Mouse (Mus musculus): Measurements from ENCODE around the gene Nek6. TPM values are rescaled to one million over a fixed set of nuclear protein-coding genes. Genes with fewer than 3 reads are reported as not detected.
A peak's percentile ranks its signal among the peaks of the same experiment; 100 is the strongest.

Gene Nek6
- polyA plus RNA-seq, 1 experiment from 2014 or later, result 75.1 TPM

DNA sequence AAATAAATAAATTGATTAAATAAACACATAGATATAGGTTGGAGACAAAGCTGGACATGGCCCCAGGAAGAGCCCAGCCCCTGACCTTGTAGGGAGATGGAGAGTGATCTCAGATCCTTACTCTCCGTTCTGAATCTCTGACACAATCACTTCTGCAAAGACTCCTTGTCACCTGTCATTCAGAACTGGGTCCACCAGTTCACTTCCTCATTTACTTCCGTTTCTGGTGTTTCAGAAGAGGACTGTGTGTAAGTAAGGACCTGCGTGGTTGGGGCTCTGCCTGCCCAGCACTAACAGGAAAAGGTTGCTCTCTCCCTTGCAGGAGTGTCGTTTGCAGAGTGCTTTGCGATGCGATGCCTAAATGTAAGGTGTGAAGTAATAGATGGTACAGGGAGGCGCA lies 3.0 kb downstream of the Nek6 start:
- Histone ChIP-seq H3K27ac (ENCODE audit: low read depth, low read length) (no peak overlapping the region), H3K36me3 (ENCODE audit: control insufficient read depth, insufficient read depth, low read length) (no peaks in the 10 kb centered on the region), H3K4me1 (ENCODE audit: control insufficient read depth, insufficient read depth, low read length) (peaks cover 21% of the 10 kb centered on the region), H3K4me2 (ENCODE audit: low read depth) (no peak overlapping the region), H3K9me3 (ENCODE audit: control insufficient read depth, low read length) (no peaks in the 10 kb centered on the region), H3K4me3 (ENCODE audit: low read depth, low read length) (no peak overlapping the region), H3K27me3 (ENCODE audit: control insufficient read depth, insufficient read depth, low read length) (no peaks in the 10 kb centered on the region), H3K9ac (ENCODE audit: low read length) (no peak overlapping the region)
- WGBS, result 77% methylated on average over 7 of the region's 7 CpGs
- DNase-seq (ENCODE audit: low spot score), result no peak
- ATAC-seq (ENCODE audit: insufficient read depth, low FRiP score, low TSS enrichment), result no peak

DNA sequence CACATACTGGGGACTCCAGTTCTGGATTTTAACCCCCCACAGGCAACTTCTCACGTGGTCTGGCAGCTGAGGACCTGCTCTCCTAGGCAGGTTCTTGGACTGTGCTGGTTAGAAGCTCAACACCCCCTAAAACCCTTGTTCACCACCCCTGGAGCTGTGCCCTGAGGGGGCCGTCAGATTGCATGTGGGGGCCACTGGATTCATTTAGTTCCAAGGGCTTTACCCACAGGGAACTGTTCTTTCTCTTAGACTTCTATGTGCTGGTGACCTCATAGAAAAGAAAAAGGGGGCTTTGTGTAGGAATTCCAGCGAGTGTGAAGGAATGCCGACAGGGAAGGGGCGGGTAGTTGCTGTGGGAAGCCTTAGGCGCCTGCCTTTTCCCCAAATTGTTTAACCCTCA lies 4.0 kb downstream of the Nek6 start:
- Histone ChIP-seq H3K9ac (ENCODE audit: low read length) (0 out of 2 replicates have a peak overlapping the region, but pooled peaks have one; percentile 1), H3K4me1 (ENCODE audit: control insufficient read depth, insufficient read depth, low read length) (peaks cover 21% of the 10 kb centered on the region), H3K27ac (ENCODE audit: low read depth, low read length) (no peak overlapping the region), H3K27me3 (ENCODE audit: control insufficient read depth, insufficient read depth, low read length) (no peaks in the 10 kb centered on the region), H3K9me3 (ENCODE audit: control insufficient read depth, low read length) (no peaks in the 10 kb centered on the region), H3K36me3 (ENCODE audit: control insufficient read depth, insufficient read depth, low read length) (no peaks in the 10 kb centered on the region), H3K4me2 (ENCODE audit: low read depth) (no peak overlapping the region), H3K4me3 (ENCODE audit: low read depth, low read length) (no peak overlapping the region)
- peak; percentile 38 for DNase-seq (ENCODE audit: low spot score)
- no peak for ATAC-seq (ENCODE audit: insufficient read depth, low FRiP score, low TSS enrichment)
- 20% methylated on average over 6 of the region's 6 CpGs for WGBS

DNA sequence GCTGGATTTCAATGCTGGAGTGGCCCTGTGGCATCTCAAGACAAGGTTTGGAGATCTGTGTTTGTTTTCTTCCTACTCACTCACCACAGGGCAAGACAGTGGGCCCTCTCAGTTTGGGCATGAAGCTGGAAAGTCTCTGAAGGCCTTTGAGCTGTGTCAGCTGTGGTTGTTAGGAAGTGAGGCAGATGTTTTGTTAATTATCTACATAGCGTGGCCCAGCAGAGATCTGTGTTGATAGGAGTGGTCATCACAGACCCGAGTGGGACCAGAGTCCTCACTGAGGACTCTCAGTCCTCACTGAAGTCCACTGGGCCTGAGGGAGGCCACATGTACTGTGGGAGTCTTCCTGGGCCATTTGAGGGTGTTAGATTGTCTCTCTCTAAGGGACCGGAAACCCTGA lies 5.0 kb downstream of the Nek6 start:
- H3K4me1 ChIP-seq (ENCODE audit: control insufficient read depth, insufficient read depth, low read length), result peaks cover 21% of the 10 kb centered on the region

DNA sequence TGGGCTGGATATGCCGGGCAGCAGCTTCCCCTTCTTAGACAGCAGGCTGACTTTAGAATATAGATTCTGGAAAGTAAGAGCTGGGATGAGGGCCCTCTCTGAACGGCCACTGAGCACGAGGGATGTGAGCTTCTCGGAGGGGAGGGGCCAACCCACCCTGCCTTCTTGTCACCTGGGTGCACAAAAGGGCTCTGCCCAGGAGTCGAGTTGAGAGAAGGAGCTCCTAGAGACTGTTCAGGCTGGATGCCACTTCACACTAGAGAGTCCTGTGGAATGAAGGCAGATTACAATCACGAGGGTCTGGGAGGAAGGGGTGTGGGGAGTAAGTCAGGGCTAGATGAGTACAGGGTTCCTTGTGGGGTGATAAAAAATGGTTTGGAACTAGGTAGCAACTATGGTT lies 5.6 kb downstream of the Nek6 start:
- no peak for ATAC-seq (ENCODE audit: insufficient read depth, low FRiP score, low TSS enrichment)
- no peak overlapping the region for H3K9ac ChIP-seq (ENCODE audit: low read length)
- 65% methylated on average over 6 of the region's 6 CpGs for WGBS

More for the DNA sequence above, 5.0 kb downstream of the Nek6 start:
- Histone ChIP-seq H3K9ac (ENCODE audit: low read length) (no peak overlapping the region), H3K36me3 (ENCODE audit: control insufficient read depth, insufficient read depth, low read length) (no peaks in the 10 kb centered on the region), H3K4me2 (ENCODE audit: low read depth) (no peak overlapping the region), H3K27me3 (ENCODE audit: control insufficient read depth, insufficient read depth, low read length) (no peaks in the 10 kb centered on the region), H3K4me3 (ENCODE audit: low read depth, low read length) (no peak overlapping the region), H3K27ac (ENCODE audit: low read depth, low read length) (no peak overlapping the region), H3K9me3 (ENCODE audit: control insufficient read depth, low read length) (no peaks in the 10 kb centered on the region)
- ATAC-seq (ENCODE audit: insufficient read depth, low FRiP score, low TSS enrichment), result no peak
- DNase-seq (ENCODE audit: low spot score), result no peak
- 66% methylated on average over 3 of the region's 3 CpGs for WGBS

DNA sequence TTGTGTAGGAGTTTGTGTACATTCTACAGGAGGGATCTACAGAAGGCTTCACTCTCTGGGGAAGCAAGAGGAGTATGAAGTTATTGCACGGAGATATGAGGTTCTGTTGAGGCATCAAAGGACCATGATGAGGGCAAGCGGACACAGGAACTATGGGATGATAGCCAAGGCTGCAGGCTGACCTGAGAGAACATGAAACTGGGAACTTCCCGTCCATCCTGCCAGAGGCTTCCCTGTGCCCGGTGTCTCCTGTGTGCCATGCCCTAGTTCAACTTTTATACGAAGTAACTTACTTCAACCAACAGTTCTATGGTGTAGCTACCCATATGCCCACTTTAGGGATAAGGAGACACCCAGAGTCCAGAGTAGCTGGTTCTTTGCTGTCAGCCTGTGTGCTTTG lies 7.3 kb downstream of the Nek6 start:
- Histone ChIP-seq H3K9me3 (ENCODE audit: control insufficient read depth, low read length) (no peaks in the 10 kb centered on the region), H3K4me1 (ENCODE audit: control insufficient read depth, insufficient read depth, low read length) (peaks cover 14% of the 10 kb centered on the region; the same call in 1 of the 2 replicates), H3K4me3 (ENCODE audit: low read depth, low read length) (no peak overlapping the region), H3K9ac (ENCODE audit: low read length) (no peak overlapping the region), H3K36me3 (ENCODE audit: control insufficient read depth, insufficient read depth, low read length) (no peaks in the 10 kb centered on the region), H3K27ac (ENCODE audit: low read depth, low read length) (no peak overlapping the region), H3K4me2 (ENCODE audit: low read depth) (no peak overlapping the region), H3K27me3 (ENCODE audit: control insufficient read depth, insufficient read depth, low read length) (no peaks in the 10 kb centered on the region)
- 88% methylated on average over 5 of the region's 5 CpGs for WGBS
- ATAC-seq (ENCODE audit: insufficient read depth, low FRiP score, low TSS enrichment) (no peak), DNase-seq (ENCODE audit: low spot score) (no peak)

More for the DNA sequence above, 5.6 kb downstream of the Nek6 start:
- DNase-seq (ENCODE audit: low spot score), result no peak
- Histone ChIP-seq H3K27ac (ENCODE audit: low read depth, low read length) (no peak overlapping the region), H3K9me3 (ENCODE audit: control insufficient read depth, low read length) (no peaks in the 10 kb centered on the region), H3K4me2 (ENCODE audit: low read depth) (no peak overlapping the region), H3K36me3 (ENCODE audit: control insufficient read depth, insufficient read depth, low read length) (no peaks in the 10 kb centered on the region), H3K27me3 (ENCODE audit: control insufficient read depth, insufficient read depth, low read length) (no peaks in the 10 kb centered on the region), H3K4me1 (ENCODE audit: control insufficient read depth, insufficient read depth, low read length) (peaks cover 24% of the 10 kb centered on the region), H3K4me3 (ENCODE audit: low read depth, low read length) (no peak overlapping the region)

DNA sequence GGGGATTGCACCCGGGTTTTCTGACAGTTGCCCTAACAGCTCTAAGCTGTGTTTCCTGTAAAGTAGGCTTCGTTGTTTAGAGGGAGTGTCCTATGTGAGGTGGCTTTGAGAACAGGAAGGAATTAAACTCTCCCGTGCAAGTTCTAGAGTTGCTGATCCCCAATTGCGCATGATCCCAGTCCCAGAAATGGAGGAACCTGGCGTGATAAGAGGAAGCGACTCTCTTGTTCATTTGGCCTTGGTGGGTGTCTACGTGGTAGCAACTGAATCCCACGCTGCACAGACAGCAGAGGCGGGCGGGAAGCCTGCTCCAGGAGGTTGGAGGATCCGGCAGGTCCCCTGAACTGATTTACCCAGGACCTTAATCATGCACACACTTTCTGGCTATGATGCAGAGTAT lies 8.5 kb downstream of the Nek6 start:
- no peak for DNase-seq (ENCODE audit: low spot score)
- Histone ChIP-seq H3K27me3 (ENCODE audit: control insufficient read depth, insufficient read depth, low read length) (no peaks in the 10 kb centered on the region), H3K4me1 (ENCODE audit: control insufficient read depth, insufficient read depth, low read length) (peaks cover 14% of the 10 kb centered on the region; the same call in 1 of the 2 replicates), H3K4me2 (ENCODE audit: low read depth) (no peak overlapping the region), H3K36me3 (ENCODE audit: control insufficient read depth, insufficient read depth, low read length) (no peaks in the 10 kb centered on the region), H3K27ac (ENCODE audit: low read depth, low read length) (no peak overlapping the region), H3K9ac (ENCODE audit: low read length) (no peak overlapping the region), H3K4me3 (ENCODE audit: low read depth, low read length) (no peak overlapping the region), H3K9me3 (ENCODE audit: control insufficient read depth, low read length) (no peaks in the 10 kb centered on the region)
- WGBS, result 87% methylated on average over 11 of the region's 11 CpGs
- no peak for ATAC-seq (ENCODE audit: insufficient read depth, low FRiP score, low TSS enrichment)

DNA sequence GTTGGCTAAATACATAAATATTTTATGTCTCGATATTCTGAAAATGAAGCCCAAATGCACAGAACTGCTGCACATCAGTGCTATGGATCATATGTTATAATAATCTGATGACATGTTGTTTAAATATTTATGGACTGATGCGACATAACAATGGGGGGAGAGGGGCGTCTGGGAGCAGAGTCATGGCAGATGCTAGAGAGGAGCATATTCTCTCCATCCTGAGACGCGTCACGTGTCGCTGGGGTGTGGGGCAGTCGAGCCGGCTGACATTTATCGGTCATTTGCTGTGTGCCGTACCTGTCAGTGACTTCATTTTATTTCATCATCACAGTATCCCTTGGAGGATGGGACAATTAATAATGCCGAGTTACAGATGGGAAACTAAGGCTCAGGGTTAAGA lies 10.2 kb downstream of the Nek6 start:
- no peak for DNase-seq (ENCODE audit: low spot score)
- WGBS, result 89% methylated on average over 12 of the region's 12 CpGs
- no peaks in the 10 kb centered on the region for H3K27me3 ChIP-seq (ENCODE audit: control insufficient read depth, insufficient read depth, low read length)
- no peak overlapping the region for H3K4me2 ChIP-seq (ENCODE audit: low read depth)
- H3K9me3 ChIP-seq (ENCODE audit: control insufficient read depth, low read length), result no peaks in the 10 kb centered on the region
- no peak overlapping the region for H3K4me3 ChIP-seq (ENCODE audit: low read depth, low read length)
- no peak overlapping the region for H3K9ac ChIP-seq (ENCODE audit: low read length)
- no peak overlapping the region for H3K27ac ChIP-seq (ENCODE audit: low read depth, low read length)
- peaks cover 7% of the 10 kb centered on the region; the same call in 1 of the 2 replicates for H3K4me1 ChIP-seq (ENCODE audit: control insufficient read depth, insufficient read depth, low read length)
- H3K36me3 ChIP-seq (ENCODE audit: control insufficient read depth, insufficient read depth, low read length), result no peaks in the 10 kb centered on the region
- 0 out of 2 replicates have a peak, but pooled peaks have one; percentile 52 for ATAC-seq (ENCODE audit: insufficient read depth, low FRiP score, low TSS enrichment)

DNA sequence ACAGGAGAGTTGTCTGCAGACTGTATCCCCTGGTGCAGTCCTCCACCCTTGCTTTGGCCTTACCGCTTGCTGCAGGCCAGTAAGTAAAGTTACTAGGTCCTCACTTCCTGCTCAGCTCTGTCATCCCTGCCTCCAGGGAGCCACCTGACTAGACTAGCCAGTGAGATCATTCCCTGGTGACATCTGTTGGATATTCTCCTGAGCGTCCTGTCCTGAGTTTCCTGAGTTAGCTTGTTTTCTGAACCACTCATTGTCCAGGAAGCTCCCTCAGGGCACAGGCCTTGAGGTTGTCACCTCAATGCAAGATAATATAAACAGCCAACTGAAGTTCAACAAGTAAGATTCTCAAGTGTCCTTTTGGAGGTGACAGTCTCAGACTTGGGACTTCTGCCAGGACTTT lies 10.9 kb downstream of the Nek6 start:
- Histone ChIP-seq H3K36me3 (ENCODE audit: control insufficient read depth, insufficient read depth, low read length) (no peaks in the 10 kb centered on the region), H3K4me2 (ENCODE audit: low read depth) (no peak overlapping the region), H3K27ac (ENCODE audit: low read depth, low read length) (no peak overlapping the region), H3K4me1 (ENCODE audit: control insufficient read depth, insufficient read depth, low read length) (peaks cover 7% of the 10 kb centered on the region; the same call in 1 of the 2 replicates), H3K27me3 (ENCODE audit: control insufficient read depth, insufficient read depth, low read length) (no peaks in the 10 kb centered on the region), H3K9me3 (ENCODE audit: control insufficient read depth, low read length) (no peaks in the 10 kb centered on the region), H3K9ac (ENCODE audit: low read length) (no peak overlapping the region), H3K4me3 (ENCODE audit: low read depth, low read length) (no peak overlapping the region)
- ATAC-seq (ENCODE audit: insufficient read depth, low FRiP score, low TSS enrichment) (no peak), DNase-seq (ENCODE audit: low spot score) (no peak)
- WGBS, result 68% methylated on average over 2 of the region's 2 CpGs

DNA sequence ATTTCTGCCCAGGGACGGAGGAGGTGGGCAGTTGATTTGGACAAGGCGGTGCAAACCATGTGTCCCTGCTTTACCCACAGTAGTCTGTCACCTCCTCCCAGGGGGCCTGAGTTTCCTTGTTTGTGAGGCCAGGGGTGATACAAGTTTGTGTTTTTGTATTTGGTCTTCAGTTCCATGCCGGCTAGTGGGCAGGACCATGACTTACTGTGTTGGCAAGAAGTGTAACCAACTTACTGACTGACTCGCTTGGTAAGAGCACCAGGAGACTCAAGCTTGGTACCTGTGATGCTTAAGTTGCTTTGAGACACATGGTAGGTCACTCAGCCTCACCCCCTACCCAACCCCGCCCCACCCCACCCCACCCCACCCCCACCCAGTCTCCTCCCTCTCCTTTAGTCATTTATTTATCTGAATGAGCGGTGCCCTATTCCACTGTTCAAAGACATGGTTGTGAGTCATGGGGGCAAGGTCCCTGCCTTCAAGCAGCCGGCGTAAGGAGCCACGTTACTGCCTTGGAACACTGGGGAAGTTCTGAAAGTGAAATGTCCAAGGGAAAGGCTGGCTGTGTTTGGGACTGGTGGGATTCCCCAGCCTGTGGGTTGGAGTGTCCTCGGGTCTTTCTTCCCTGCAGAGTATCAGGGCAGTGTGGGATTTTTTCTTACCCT lies 12.5 kb downstream of the Nek6 start:
- Histone ChIP-seq H3K27me3 (ENCODE audit: control insufficient read depth, insufficient read depth, low read length) (no peaks in the 10 kb centered on the region), H3K9me3 (ENCODE audit: control insufficient read depth, low read length) (no peaks in the 10 kb centered on the region), H3K4me1 (ENCODE audit: control insufficient read depth, insufficient read depth, low read length) (peaks cover 7% of the 10 kb centered on the region; the same call in 1 of the 2 replicates), H3K27ac (ENCODE audit: low read depth, low read length) (no peak overlapping the region), H3K36me3 (ENCODE audit: control insufficient read depth, insufficient read depth, low read length) (no peaks in the 10 kb centered on the region), H3K4me2 (ENCODE audit: low read depth) (no peak overlapping the region), H3K4me3 (ENCODE audit: low read depth, low read length) (no peak overlapping the region), H3K9ac (ENCODE audit: low read length) (no peak overlapping the region)
- no peak for DNase-seq (ENCODE audit: low spot score)
- WGBS, result 74% methylated on average over 10 of the region's 10 CpGs
- no peak for ATAC-seq (ENCODE audit: insufficient read depth, low FRiP score, low TSS enrichment)

Measured in neural tube, embryonic 11.5 days (tissue).